Mouse (Mus musculus) midbrain, embryonic 16.5 days (tissue): ENCODE data around the gene Arpc1a. TPM values are rescaled to one million over a fixed set of nuclear protein-coding genes. Genes with fewer than 3 reads are reported as not detected.
"Not testable (repeated sequence)": the region's sequence is repeated elsewhere in the genome, so short reads cannot be mapped to it uniquely, and the experiment has no call there.

Source experiments
- ATAC-seq: fragments of 200-750 bp; cut with Nextera tagmentation; 2 replicates; pipeline ENCODE4 v1.8.0; 2017; ENCODE audit warnings: moderate TSS enrichment
- H3K27ac ChIP-seq: fragments of 300-500 bp; sonication (generic); 2 replicates; pipeline ENCODE4 v1.5.1; 2014; ENCODE audit warnings: mild to moderate bottlenecking, low read length, mixed read lengths
- H3K27me3 ChIP-seq: fragments of 300-500 bp; sonication (generic); 2 replicates; pipeline ENCODE4 v1.6.1; 2014; ENCODE audit warnings: low read depth, low read length, mixed read lengths; ENCODE audit not compliant: control insufficient read depth, insufficient read depth
- H3K36me3 ChIP-seq: fragments of 300-500 bp; sonication (generic); 2 replicates; pipeline ENCODE4 v1.6.1; 2014; ENCODE audit warnings: mild to moderate bottlenecking, low read length, moderate library complexity, mixed read lengths; ENCODE audit not compliant: control insufficient read depth, insufficient read depth
- H3K4me1 ChIP-seq: fragments of 300-500 bp; sonication (generic); 2 replicates; pipeline ENCODE4 v1.6.1; 2014; ENCODE audit warnings: mild to moderate bottlenecking, low read length, mixed read lengths; ENCODE audit not compliant: control insufficient read depth, insufficient read depth
- H3K4me2 ChIP-seq: fragments of 300-500 bp; sonication (generic); 2 replicates; pipeline ENCODE4 v1.6.1; 2014; ENCODE audit warnings: mild to moderate bottlenecking, low read length, mixed read lengths
- H3K4me3 ChIP-seq: fragments of 300-500 bp; sonication (generic); 2 replicates; pipeline ENCODE4 v1.5.1; 2014; ENCODE audit warnings: low read depth, mild to moderate bottlenecking, low read length, moderate library complexity, mixed read lengths
- H3K9ac ChIP-seq: fragments of 300-500 bp; sonication (generic); 2 replicates; pipeline ENCODE4 v1.6.1; 2014; ENCODE audit warnings: low read depth, low read length, mixed read lengths
- H3K9me3 ChIP-seq: fragments of 300-500 bp; sonication (generic); replicated peaks from 2 replicates; pipeline ENCODE4 v1.6.1; 2014; ENCODE audit warnings: mild to moderate bottlenecking, low read length, mixed read lengths; ENCODE audit not compliant: control insufficient read depth, poor library complexity, severe bottlenecking
- WGBS: fragments of 180-500 bp; shearing (Covaris S2); extraction: QIAGEN DNeasy Blood & Tissue Kit; methylation state at CpG from one replicate; pipeline ENCODE4 v1.1.7; 2014; 5-methylcytosine and 5-hydroxymethylcytosine counted together
- polyA plus RNA-seq: library from polyadenylated mRNA; unstranded; fragments of >200 nt; fragmentation: Nextera tagmentation; extraction: Ambion mirVana; gene quantifications from 2 replicates; pipeline ENCODE4 v1.2.1, GENCODE M21; 2015

Arpc1a gene
- polyA plus RNA-seq, 1 experiment from 2014 or later, result 277 TPM

DNA sequence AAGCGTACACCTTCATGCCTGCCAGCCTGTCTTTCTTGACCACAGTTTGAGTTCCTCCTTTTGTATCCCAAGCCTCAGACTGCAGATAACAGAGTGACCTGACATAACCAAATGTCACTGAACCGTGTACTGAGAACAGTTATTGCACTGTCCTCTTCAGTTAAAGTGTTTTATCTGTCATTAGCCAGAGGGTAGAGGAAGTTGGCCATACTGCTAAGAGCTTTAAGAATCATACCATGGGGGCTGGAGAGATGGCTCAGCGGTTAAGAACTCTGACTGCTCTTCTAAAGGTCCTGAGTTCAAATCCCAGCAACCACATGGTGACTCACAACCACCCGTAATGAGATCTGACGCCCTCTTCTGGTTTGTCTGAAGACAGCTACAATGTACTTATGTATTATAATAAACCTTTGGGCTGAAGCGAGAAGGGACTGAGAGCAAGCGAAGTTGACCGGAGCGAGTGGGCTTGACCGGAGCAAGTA, 14.8 kb downstream of the Arpc1a start:
- Histone ChIP-seq H3K27me3 (no peaks in the 10 kb centered on the region), H3K4me3 (no peak overlapping the region), H3K9me3 (no peaks in the 10 kb centered on the region), H3K9ac (no peak overlapping the region), H3K36me3 (peaks cover 56% of the 10 kb centered on the region), H3K4me1 (no peaks in the 10 kb centered on the region), H3K27ac (no peak overlapping the region), H3K4me2 (no peak overlapping the region)
- 92% methylated on average over 10 of the region's 10 CpGs for WGBS
- no peak for ATAC-seq

DNA sequence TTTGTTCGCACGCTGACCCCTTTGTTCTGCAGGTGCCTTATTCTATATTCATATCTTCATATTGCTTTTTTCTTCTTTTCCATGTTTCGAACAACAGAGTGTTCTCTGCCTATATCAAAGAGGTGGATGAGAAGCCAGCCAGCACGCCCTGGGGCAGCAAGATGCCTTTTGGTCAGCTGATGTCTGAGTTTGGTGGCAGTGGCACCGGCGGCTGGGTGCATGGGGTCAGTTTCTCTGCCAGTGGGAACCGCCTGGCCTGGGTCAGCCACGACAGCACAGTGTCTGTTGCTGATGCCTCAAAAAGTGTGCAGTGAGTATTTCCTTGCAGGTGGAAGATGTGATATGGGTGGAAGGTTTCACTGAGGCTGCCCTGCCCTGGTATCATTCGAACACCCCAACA, 17.3 kb downstream of the Arpc1a start:
- H3K4me2 ChIP-seq, result no peak overlapping the region
- no peak for ATAC-seq
- no peaks in the 10 kb centered on the region for H3K9me3 ChIP-seq
- 94% methylated on average over 9 of the region's 9 CpGs for WGBS
- no peaks in the 10 kb centered on the region for H3K27me3 ChIP-seq
- H3K4me1 ChIP-seq, result no peaks in the 10 kb centered on the region
- no peak overlapping the region for H3K9ac ChIP-seq
- H3K4me3 ChIP-seq, result no peak overlapping the region
- H3K36me3 ChIP-seq, result peaks cover 60% of the 10 kb centered on the region
- H3K27ac ChIP-seq, result no peak overlapping the region

DNA sequence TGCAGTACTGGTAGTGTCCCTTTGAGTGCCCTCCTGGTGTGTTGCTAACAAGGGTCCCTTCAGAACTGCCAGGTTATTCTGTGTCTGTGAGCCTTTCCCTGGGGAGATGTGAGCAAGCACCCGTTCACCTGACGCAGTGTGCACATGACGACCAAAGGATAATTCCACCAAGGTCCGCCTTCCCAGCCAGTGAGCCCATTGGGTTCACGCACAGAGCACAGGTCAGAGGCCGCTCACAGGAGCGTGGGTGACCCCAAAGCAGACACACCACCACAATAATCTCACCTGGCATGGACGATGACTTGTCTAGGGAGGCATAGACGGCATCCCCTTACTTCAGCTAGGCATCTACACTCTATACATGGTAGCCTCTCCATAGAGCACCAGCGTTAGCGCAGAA, 17.8 kb downstream of the Arpc1a start:
- H3K36me3 ChIP-seq, result peaks cover 60% of the 10 kb centered on the region
- not testable (repeated sequence) for ATAC-seq, H3K27ac ChIP-seq, H3K27me3 ChIP-seq, H3K4me2 ChIP-seq, H3K4me1 ChIP-seq, H3K9ac ChIP-seq, H3K9me3 ChIP-seq, H3K4me3 ChIP-seq
- WGBS, result 97% methylated on average over 11 of the region's 11 CpGs

DNA sequence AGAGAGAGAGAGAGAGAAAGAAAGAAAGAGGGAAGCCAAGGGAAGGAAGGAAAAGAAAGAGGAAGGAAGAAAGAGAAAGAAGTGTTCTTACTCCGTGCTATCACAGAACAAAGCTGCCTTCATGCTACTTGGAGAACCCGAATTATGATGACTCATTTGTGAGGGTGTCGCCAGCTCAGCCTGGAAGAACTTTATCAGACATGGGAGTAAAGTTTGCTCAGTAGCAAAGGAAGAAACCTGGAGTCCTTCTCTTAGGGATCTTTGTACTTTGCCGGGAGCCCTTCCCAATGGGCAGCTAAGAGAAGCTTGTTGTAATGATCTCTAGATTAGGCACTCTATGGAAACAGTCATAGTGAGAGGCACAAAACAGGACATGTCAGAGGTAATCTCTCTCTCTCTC, 19.1 kb downstream of the Arpc1a start:
- H3K4me3 ChIP-seq, result no peak overlapping the region
- H3K27ac ChIP-seq, result no peak overlapping the region
- no peak overlapping the region for H3K9ac ChIP-seq
- H3K36me3 ChIP-seq, result peaks cover 53% of the 10 kb centered on the region
- H3K4me2 ChIP-seq, result no peak overlapping the region
- WGBS, result 96% methylated on average over 4 of the region's 4 CpGs
- no peak for ATAC-seq
- no peaks in the 10 kb centered on the region for H3K4me1 ChIP-seq
- H3K9me3 ChIP-seq, result no peaks in the 10 kb centered on the region
- H3K27me3 ChIP-seq, result no peaks in the 10 kb centered on the region

DNA sequence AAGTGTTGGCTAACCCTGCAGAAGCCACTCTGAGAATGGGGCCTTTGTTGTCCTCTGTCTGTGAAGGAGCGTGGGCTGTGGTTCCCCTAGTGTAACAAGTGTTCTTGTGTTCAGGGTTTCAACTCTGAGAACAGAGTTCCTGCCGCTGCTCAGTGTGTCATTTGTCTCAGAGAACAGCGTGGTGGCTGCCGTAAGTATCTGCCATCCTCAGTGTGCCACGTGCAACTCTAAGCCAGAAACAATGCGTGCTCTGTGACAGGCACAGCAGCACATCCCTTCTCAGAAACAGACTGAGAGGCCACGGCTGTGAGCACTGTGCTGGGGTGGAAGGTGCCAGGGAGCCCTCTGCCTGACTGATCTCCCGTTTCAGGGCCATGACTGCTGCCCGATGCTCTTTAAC, 20.7 kb downstream of the Arpc1a start:
- no peak overlapping the region for H3K4me3 ChIP-seq
- H3K27me3 ChIP-seq, result no peaks in the 10 kb centered on the region
- WGBS, result 84% methylated on average over 9 of the region's 9 CpGs
- H3K9me3 ChIP-seq, result no peaks in the 10 kb centered on the region
- ATAC-seq, result no peak
- H3K4me2 ChIP-seq, result no peak overlapping the region
- H3K9ac ChIP-seq, result no peak overlapping the region
- H3K36me3 ChIP-seq, result peaks cover 56% of the 10 kb centered on the region
- H3K27ac ChIP-seq, result no peak overlapping the region
- H3K4me1 ChIP-seq, result no peaks in the 10 kb centered on the region

DNA sequence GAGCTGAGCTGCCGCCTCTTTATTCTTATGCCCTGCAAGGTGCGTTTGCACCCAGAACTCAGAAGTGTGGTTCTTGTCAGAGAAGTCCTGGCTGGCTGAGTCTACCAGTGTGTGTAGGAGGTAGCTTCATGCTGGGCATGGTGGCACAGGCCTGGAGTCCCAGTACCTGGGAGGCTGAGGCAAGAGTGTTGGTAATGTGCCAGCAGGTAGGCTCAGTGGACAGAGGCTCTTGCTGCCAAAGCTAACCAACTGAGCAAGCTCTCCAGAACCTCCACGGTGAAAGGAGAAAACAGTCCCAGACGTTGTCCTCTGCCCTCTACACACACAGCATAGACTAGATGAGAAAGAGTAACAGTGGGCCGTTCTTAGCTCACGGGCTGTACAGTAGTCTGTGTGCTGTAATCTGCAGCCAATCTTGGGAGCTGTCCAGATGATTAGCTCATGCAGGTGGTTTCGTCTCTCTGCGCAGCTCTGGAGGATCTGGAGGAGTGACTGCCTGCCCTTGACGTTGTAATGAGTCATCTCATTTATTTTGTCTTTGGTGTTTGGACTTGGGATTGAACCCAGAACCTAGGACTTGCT, 22.2 kb downstream of the Arpc1a start:
- no peaks in the 10 kb centered on the region for H3K9me3 ChIP-seq
- no peak overlapping the region for H3K4me3 ChIP-seq
- H3K4me2 ChIP-seq, result no peak overlapping the region
- peaks cover 54% of the 10 kb centered on the region for H3K36me3 ChIP-seq
- no peaks in the 10 kb centered on the region for H3K27me3 ChIP-seq
- ATAC-seq, result no peak
- 95% methylated on average over 9 of the region's 9 CpGs for WGBS
- no peak overlapping the region for H3K27ac ChIP-seq
- H3K9ac ChIP-seq, result no peak overlapping the region
- no peaks in the 10 kb centered on the region for H3K4me1 ChIP-seq

DNA sequence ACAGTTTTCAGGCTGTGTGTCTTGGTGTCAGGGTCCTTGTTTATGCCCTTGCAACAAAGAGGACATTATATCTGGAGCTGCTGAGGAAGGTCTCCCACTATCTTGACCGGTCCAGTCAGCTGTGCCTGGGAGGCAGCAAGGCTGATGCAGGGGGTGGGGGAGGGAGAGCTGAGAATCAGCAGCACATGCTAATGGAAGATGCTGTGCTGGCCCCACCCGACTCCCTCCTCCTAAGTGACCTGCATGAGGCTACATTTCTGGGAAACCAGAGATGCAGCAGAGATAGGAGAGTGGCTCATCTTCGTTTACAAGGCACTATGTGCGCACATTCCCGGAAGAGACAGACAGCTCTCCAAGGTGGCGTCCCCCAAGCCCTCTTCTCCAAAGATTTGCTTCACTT, 26.8 kb downstream of the Arpc1a start:
- Histone ChIP-seq H3K4me2 (no peak overlapping the region), H3K27me3 (peaks cover 15% of the 10 kb centered on the region), H3K27ac (no peak overlapping the region), H3K4me1 (peaks cover 8% of the 10 kb centered on the region), H3K4me3 (no peak overlapping the region), H3K9me3 (no peaks in the 10 kb centered on the region), H3K9ac (no peak overlapping the region), H3K36me3 (peaks cover 32% of the 10 kb centered on the region)
- ATAC-seq, result no peak
- WGBS, result 89% methylated on average over 6 of the region's 6 CpGs

DNA sequence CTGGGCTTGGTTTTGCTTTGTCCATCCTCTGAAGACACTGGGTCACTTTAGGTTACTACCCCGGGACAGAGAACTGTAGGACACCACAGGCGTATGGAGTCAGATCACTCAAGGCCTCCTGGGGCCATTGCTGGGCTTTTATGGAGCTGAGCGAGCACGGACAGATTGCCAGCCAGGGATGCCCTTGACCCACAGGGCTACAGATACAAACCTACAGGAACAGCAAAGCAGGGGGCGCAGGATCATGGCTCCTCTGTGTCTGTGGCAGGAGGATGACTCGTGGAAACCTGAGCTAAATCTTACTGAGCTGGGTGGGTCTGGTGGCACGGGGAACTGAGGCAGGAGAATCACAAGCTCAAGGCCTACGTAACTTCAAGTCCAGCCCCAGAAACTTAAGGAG, 28.9 kb downstream of the Arpc1a start:
- no peak overlapping the region for H3K4me3 ChIP-seq
- no peak for ATAC-seq
- no peaks in the 10 kb centered on the region for H3K9me3 ChIP-seq
- peaks cover 15% of the 10 kb centered on the region for H3K27me3 ChIP-seq
- 79% methylated on average over 8 of the region's 8 CpGs for WGBS
- H3K9ac ChIP-seq, result no peak overlapping the region
- H3K36me3 ChIP-seq, result peaks cover 18% of the 10 kb centered on the region
- no peak overlapping the region for H3K27ac ChIP-seq
- H3K4me1 ChIP-seq, result peaks cover 8% of the 10 kb centered on the region
- H3K4me2 ChIP-seq, result no peak overlapping the region

DNA sequence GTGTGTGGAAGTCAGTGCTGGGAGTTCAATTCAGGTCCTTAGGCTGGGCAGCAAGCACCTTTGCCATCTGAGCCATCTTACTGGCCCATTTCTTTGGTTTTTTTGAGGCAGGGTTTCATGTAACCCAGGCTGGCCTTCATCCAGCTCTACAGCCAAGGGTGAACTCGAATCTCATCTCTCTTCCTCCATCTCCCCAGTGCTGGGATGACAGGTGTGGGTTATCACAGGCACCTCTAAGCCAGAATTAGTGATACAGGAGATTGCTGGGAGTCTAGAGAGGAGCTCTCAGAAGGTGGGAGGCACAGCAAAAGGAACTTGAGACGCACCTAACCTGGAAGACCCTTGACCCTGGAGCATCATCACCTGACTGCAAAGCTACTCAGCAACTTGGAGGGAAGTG, 29.8 kb downstream of the Arpc1a start:
- no peak overlapping the region for H3K4me2 ChIP-seq
- H3K36me3 ChIP-seq, result peaks cover 15% of the 10 kb centered on the region
- no peak overlapping the region for H3K27ac ChIP-seq
- H3K4me3 ChIP-seq, result no peak overlapping the region
- no peaks in the 10 kb centered on the region for H3K9me3 ChIP-seq
- peaks cover 15% of the 10 kb centered on the region for H3K27me3 ChIP-seq
- WGBS, result 52% methylated on average over 2 of the region's 2 CpGs
- no peak overlapping the region for H3K9ac ChIP-seq
- no peak for ATAC-seq
- peaks cover 8% of the 10 kb centered on the region for H3K4me1 ChIP-seq
